Mouse (Mus musculus): ENCODE measurements around the gene Dgka. TPM values are rescaled to one million over a fixed set of nuclear protein-coding genes. Genes with fewer than 3 reads are reported as not detected.

Dgka gene
- polyA plus RNA-seq, 1 experiment from 2014 or later = 6.9 TPM

GRCm38 (mm10) chr10:128746972-128747645 lies 2.5 kb upstream of the Dgka start:
- 29% methylated on average over 9 of the region's 9 CpGs for WGBS
- Histone ChIP-seq H3K27me3 (ENCODE audit: insufficient read depth, low read length) (peaks cover 5% of the 10 kb centered on the region; the same call in 1 of the 2 replicates), H3K4me3 (ENCODE audit: low read depth, low read length) (peak overlapping the region; percentile 72), H3K9me3 (ENCODE audit: low read depth, low read length) (no peaks in the 10 kb centered on the region), H3K27ac (ENCODE audit: low read depth) (peak overlapping the region; percentile 98), H3K4me2 (peak overlapping the region; percentile 91), H3K4me1 (ENCODE audit: insufficient read depth) (peaks cover 11% of the 10 kb centered on the region; the same call in 1 of the 2 replicates), H3K9ac (peak overlapping the region; percentile 86), H3K36me3 (ENCODE audit: insufficient read depth) (0 out of 2 replicates have a peak, but pooled peaks cover 4% of the 10 kb centered on the region)
- no peak for TF ChIP-seq CTCF (IDR thresholded peaks at IDR 0.05; ENCODE audit: low read depth)
- peak; percentile 2; the same call in 1 of the 2 replicates for ATAC-seq (ENCODE audit: insufficient read depth)
- no peak for DNase-seq

DNA sequence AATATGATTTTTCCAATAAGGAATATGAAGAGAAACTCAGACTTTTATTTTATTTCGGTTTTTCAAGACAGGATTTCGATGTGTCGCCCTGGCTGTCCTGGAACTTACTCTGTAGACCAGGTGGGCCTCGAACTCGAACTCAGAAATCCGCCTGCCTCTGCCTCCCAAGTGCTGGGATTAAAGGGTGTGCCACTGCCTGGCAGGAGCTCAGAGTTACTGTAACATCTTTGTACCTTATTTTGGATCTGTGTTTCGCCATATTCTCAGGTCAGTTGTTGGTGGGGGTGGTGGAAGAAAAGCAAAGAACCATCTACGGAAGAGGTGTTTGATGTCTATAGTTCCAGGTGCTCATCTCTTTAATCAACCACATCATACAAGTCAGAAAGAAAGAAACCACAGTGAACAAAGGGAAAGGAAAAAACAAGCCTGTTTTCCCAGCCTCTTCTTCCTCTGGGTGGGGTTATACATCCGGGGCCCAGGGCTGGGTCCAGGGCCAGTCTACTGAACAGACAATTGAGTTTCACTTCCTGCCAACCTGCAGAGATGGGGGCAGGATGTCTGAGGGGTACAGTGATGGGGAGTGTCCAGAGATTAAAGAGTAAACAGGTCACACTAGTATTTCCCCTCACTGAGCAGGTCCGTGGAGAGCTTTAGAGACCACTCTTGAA lies 1.4 kb upstream of the Dgka start:
- no peak overlapping the region for H3K9ac ChIP-seq
- peaks cover 7% of the 10 kb centered on the region; the same call in 1 of the 2 replicates for H3K27me3 ChIP-seq (ENCODE audit: insufficient read depth, low read length)
- WGBS = 87% methylated on average over 10 of the region's 10 CpGs
- no peak for TF ChIP-seq CTCF (IDR thresholded peaks at IDR 0.05; ENCODE audit: low read depth)
- peak overlapping the region; percentile 32; the same call in 1 of the 2 replicates for H3K27ac ChIP-seq (ENCODE audit: low read depth)
- 0 out of 2 replicates have a peak, but pooled peaks cover 4% of the 10 kb centered on the region for H3K36me3 ChIP-seq (ENCODE audit: insufficient read depth)
- peaks cover 11% of the 10 kb centered on the region; the same call in 1 of the 2 replicates for H3K4me1 ChIP-seq (ENCODE audit: insufficient read depth)
- ATAC-seq (ENCODE audit: insufficient read depth) (no peak), DNase-seq (no peak)
- H3K4me3 ChIP-seq (ENCODE audit: low read depth, low read length) = no peak overlapping the region
- H3K4me2 ChIP-seq = no peak overlapping the region
- no peaks in the 10 kb centered on the region for H3K9me3 ChIP-seq (ENCODE audit: low read depth, low read length)

DNA sequence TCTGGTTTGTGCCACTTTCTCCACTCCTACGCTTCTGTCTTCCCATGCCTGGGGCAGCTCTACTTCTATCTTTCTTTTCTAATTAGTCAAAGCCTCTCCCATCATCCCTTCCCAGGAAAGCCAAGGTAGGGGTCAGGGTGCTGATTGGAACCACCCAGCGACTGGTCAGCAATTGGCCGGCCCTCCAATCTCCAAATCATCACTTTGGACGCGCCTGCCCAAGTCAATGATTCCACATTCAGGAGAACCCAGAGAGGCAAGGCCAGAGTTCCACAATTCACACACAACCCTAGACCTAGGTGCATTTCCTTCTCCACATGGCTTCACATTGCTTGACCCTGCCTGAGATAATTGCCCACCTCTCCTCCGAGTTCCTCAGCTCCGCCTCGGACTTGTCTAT lies 444 bp downstream of the Dgka start:
- TF ChIP-seq CTCF (IDR thresholded peaks at IDR 0.05; ENCODE audit: low read depth) = no peak
- Histone ChIP-seq H3K9ac (peak overlapping the region; percentile 70), H3K27me3 (ENCODE audit: insufficient read depth, low read length) (peaks cover 7% of the 10 kb centered on the region; the same call in 1 of the 2 replicates), H3K4me1 (ENCODE audit: insufficient read depth) (peaks cover 8% of the 10 kb centered on the region; the same call in 1 of the 2 replicates), H3K27ac (ENCODE audit: low read depth) (0 out of 2 replicates have a peak overlapping the region, but pooled peaks have one; percentile 52), H3K4me2 (peak overlapping the region; percentile 82), H3K4me3 (ENCODE audit: low read depth, low read length) (peak overlapping the region; percentile 61), H3K9me3 (ENCODE audit: low read depth, low read length) (no peaks in the 10 kb centered on the region), H3K36me3 (ENCODE audit: insufficient read depth) (no peaks in the 10 kb centered on the region)
- 21% methylated on average over 8 of the region's 8 CpGs for WGBS
- ATAC-seq (ENCODE audit: insufficient read depth) = no peak
- no peak for DNase-seq

GRCm38 (mm10) chr10:128743791-128744191 lies 864 bp downstream of the Dgka start:
- no peaks in the 10 kb centered on the region for H3K36me3 ChIP-seq (ENCODE audit: insufficient read depth)
- H3K4me2 ChIP-seq = peak overlapping the region; percentile 82
- DNase-seq = peak; percentile 80
- no peaks in the 10 kb centered on the region for H3K9me3 ChIP-seq (ENCODE audit: low read depth, low read length)
- peak; percentile 38 for ATAC-seq (ENCODE audit: insufficient read depth)
- H3K27me3 ChIP-seq (ENCODE audit: insufficient read depth, low read length) = peaks cover 7% of the 10 kb centered on the region; the same call in 1 of the 2 replicates
- peak overlapping the region; percentile 61 for H3K4me3 ChIP-seq (ENCODE audit: low read depth, low read length)
- no peak for TF ChIP-seq CTCF (IDR thresholded peaks at IDR 0.05; ENCODE audit: low read depth)
- H3K27ac ChIP-seq (ENCODE audit: low read depth) = peak overlapping the region; percentile 52; the same call in 1 of the 2 replicates
- H3K4me1 ChIP-seq (ENCODE audit: insufficient read depth) = peaks cover 8% of the 10 kb centered on the region; the same call in 1 of the 2 replicates
- peak overlapping the region; percentile 70 for H3K9ac ChIP-seq
- WGBS = under 1% methylated on average over 37 of the region's 37 CpGs

GRCm38 (mm10) chr10:128743235-128743634 lies 1.4 kb downstream of the Dgka start:
- peak overlapping the region; percentile 61 for H3K4me3 ChIP-seq (ENCODE audit: low read depth, low read length)
- H3K9ac ChIP-seq = peak overlapping the region; percentile 70
- H3K27me3 ChIP-seq (ENCODE audit: insufficient read depth, low read length) = peaks cover 7% of the 10 kb centered on the region; the same call in 1 of the 2 replicates
- WGBS = 4% methylated on average over 7 of the region's 7 CpGs
- ATAC-seq (ENCODE audit: insufficient read depth) = no peak
- H3K36me3 ChIP-seq (ENCODE audit: insufficient read depth) = no peaks in the 10 kb centered on the region
- H3K4me1 ChIP-seq (ENCODE audit: insufficient read depth) = peaks cover 8% of the 10 kb centered on the region; the same call in 1 of the 2 replicates
- DNase-seq = peak; percentile 9
- peak overlapping the region; percentile 82 for H3K4me2 ChIP-seq
- TF ChIP-seq CTCF (IDR thresholded peaks at IDR 0.05; ENCODE audit: low read depth) = no peak
- no peak overlapping the region for H3K27ac ChIP-seq (ENCODE audit: low read depth)
- no peaks in the 10 kb centered on the region for H3K9me3 ChIP-seq (ENCODE audit: low read depth, low read length)

- Histone ChIP-seq H3K27ac (ENCODE audit: low read depth) (no peak overlapping the region), H3K4me1 (ENCODE audit: insufficient read depth) (peaks cover 8% of the 10 kb centered on the region; the same call in 1 of the 2 replicates), H3K4me3 (ENCODE audit: low read depth, low read length) (peak overlapping the region; percentile 61; the same call in 1 of the 2 replicates), H3K4me2 (peak overlapping the region; percentile 82), H3K9ac (no peak overlapping the region), H3K36me3 (ENCODE audit: insufficient read depth) (no peaks in the 10 kb centered on the region), H3K27me3 (ENCODE audit: insufficient read depth, low read length) (peaks cover 7% of the 10 kb centered on the region; the same call in 1 of the 2 replicates), H3K9me3 (ENCODE audit: low read depth, low read length) (no peaks in the 10 kb centered on the region)
- WGBS = 23% methylated on average over 4 of the region's 4 CpGs
- no peak for DNase-seq
- no peak for TF ChIP-seq CTCF (IDR thresholded peaks at IDR 0.05; ENCODE audit: low read depth)
- no peak for ATAC-seq (ENCODE audit: insufficient read depth)
Observed at GRCm38 (mm10) chr10:128742616-128743015, 2.0 kb downstream of the Dgka start.

DNA sequence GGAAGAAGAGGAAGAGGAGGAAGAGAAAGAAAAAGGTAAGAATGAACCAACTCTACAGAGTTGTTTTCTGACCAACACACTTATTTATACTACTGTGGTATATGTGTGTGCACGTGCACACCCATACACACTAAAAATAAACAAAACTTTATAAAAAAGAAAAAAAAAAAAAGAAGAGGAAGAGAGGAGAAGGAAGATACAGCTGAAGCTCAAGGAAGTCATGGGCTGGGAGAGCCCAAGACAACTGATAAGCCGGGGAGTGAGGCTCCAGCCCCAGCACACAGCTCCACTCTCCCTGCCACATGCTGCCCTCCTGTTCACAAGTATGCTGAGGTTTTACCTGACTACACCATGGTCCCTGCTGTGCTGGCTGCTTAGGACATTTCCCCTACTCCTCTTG lies 4.4 kb downstream of the Dgka start:
- Histone ChIP-seq H3K27me3 (ENCODE audit: insufficient read depth, low read length) (peaks cover 7% of the 10 kb centered on the region; the same call in 1 of the 2 replicates), H3K27ac (ENCODE audit: low read depth) (no peak overlapping the region), H3K9me3 (ENCODE audit: low read depth, low read length) (no peaks in the 10 kb centered on the region), H3K4me2 (no peak overlapping the region), H3K4me3 (ENCODE audit: low read depth, low read length) (no peak overlapping the region), H3K36me3 (ENCODE audit: insufficient read depth) (no peaks in the 10 kb centered on the region), H3K9ac (no peak overlapping the region), H3K4me1 (ENCODE audit: insufficient read depth) (peaks cover 5% of the 10 kb centered on the region; the same call in 1 of the 2 replicates)
- TF ChIP-seq CTCF (IDR thresholded peaks at IDR 0.05; ENCODE audit: low read depth) = no peak
- WGBS = 48% methylated on average over 2 of the region's 2 CpGs
- DNase-seq (no peak), ATAC-seq (ENCODE audit: insufficient read depth) (no peak)

All from lung, embryonic 14.5 days (tissue).